Mouse (Mus musculus) spleen, postnatal 14 days (tissue): ENCODE data around the gene Irf2bp2.

Experiments
- DNase-seq, 2 experiments: peaks; one replicate each; pipeline ENCODE4 v3.0.0; 2021 to 2022; ENCODE audit warnings: low spot score in 2 of 2

Irf2bp2 gene

GRCm38 (mm10) chr8:126586599-126587577, 6.9 kb downstream of the Irf2bp2 start:
- DNase-seq, result no peak

- no peak for DNase-seq
Measured at GRCm38 (mm10) chr8:126586101-126586500, 7.7 kb downstream of the Irf2bp2 start.

- no peak for DNase-seq
Measured at GRCm38 (mm10) chr8:126585561-126586031, 8.2 kb downstream of the Irf2bp2 start.

GRCm38 (mm10) chr8:126584844-126585231, 8.9 kb downstream of the Irf2bp2 start:
- DNase-seq, result no peak

GRCm38 (mm10) chr8:126583971-126584843, 9.6 kb downstream of the Irf2bp2 start:
- peak; percentile 58 to 66 for DNase-seq

GRCm38 (mm10) chr8:126583534-126583933, 10.3 kb downstream of the Irf2bp2 start:
- no peak for DNase-seq

- DNase-seq, result no peak
Measured at GRCm38 (mm10) chr8:126583018-126583417, 10.8 kb downstream of the Irf2bp2 start.

GRCm38 (mm10) chr8:126582509-126582908, 11.3 kb downstream of the Irf2bp2 start:
- DNase-seq, result peak; percentile 71 to 81

- DNase-seq, result no peak
Measured at GRCm38 (mm10) chr8:126581662-126582061, 12.1 kb downstream of the Irf2bp2 start.

- DNase-seq, result no peak
Measured at GRCm38 (mm10) chr8:126580826-126581225, 13.0 kb downstream of the Irf2bp2 start.

GRCm38 (mm10) chr8:126580086-126580485, 13.7 kb downstream of the Irf2bp2 start:
- DNase-seq, result no peak

GRCm38 (mm10) chr8:126578641-126579040, 15.1 kb downstream of the Irf2bp2 start:
- DNase-seq, result no peak

GRCm38 (mm10) chr8:126576919-126577318, 16.9 kb downstream of the Irf2bp2 start:
- DNase-seq, result no peak

GRCm38 (mm10) chr8:126576086-126576485, 17.7 kb downstream of the Irf2bp2 start:
- no peak for DNase-seq

GRCm38 (mm10) chr8:126574882-126575637, 18.7 kb downstream of the Irf2bp2 start:
- no peak for DNase-seq

GRCm38 (mm10) chr8:126573878-126574277, 19.9 kb downstream of the Irf2bp2 start:
- DNase-seq, result no peak

- no peak for DNase-seq
Measured at GRCm38 (mm10) chr8:126573079-126573694, 20.6 kb downstream of the Irf2bp2 start.

- DNase-seq, result no peak
Measured at GRCm38 (mm10) chr8:126571065-126571660, 22.6 kb downstream of the Irf2bp2 start.

GRCm38 (mm10) chr8:126570521-126571040, 23.2 kb downstream of the Irf2bp2 start:
- DNase-seq, result no peak

- DNase-seq, result no peak
Measured at GRCm38 (mm10) chr8:126570046-126570445, 23.7 kb downstream of the Irf2bp2 start.
